Mouse (Mus musculus): ENCODE measurements around the gene Cyfip2. TPM values are rescaled to one million over a fixed set of nuclear protein-coding genes. Genes with fewer than 3 reads are reported as not detected.

Gene Cyfip2
- total RNA-seq (2017), result 120 to 188 TPM (median 136 TPM) in 3 replicates

GRCm38 (mm10) chr11:46312523-46313035 is at the start of gene Cyfip2:
Gene Cyfip2 (minus strand): TSS chr11:46312859.
- no peak for ATAC-seq (replicated peaks; ENCODE audit: insufficient number of reproducible peaks, low FRiP score, low TSS enrichment, poor library complexity, severe bottlenecking)

GRCm38 (mm10) chr11:46360991-46361665 is 48.5 kb upstream of the Cyfip2 start:
- no peak for ATAC-seq (replicated peaks; ENCODE audit: insufficient number of reproducible peaks, low FRiP score, low TSS enrichment, poor library complexity, severe bottlenecking)

GRCm38 (mm10) chr11:46358369-46358768 is 45.7 kb upstream of the Cyfip2 start:
- ATAC-seq (replicated peaks; ENCODE audit: insufficient number of reproducible peaks, low FRiP score, low TSS enrichment, poor library complexity, severe bottlenecking), result no peak

GRCm38 (mm10) chr11:46349681-46350410 is 37.2 kb upstream of the Cyfip2 start:
- no peak for ATAC-seq (replicated peaks; ENCODE audit: insufficient number of reproducible peaks, low FRiP score, low TSS enrichment, poor library complexity, severe bottlenecking)

- ATAC-seq (replicated peaks; ENCODE audit: insufficient number of reproducible peaks, low FRiP score, low TSS enrichment, poor library complexity, severe bottlenecking), result no peak
Measured at GRCm38 (mm10) chr11:46348416-46348815, 35.8 kb upstream of the Cyfip2 start.

- no peak for ATAC-seq (replicated peaks; ENCODE audit: insufficient number of reproducible peaks, low FRiP score, low TSS enrichment, poor library complexity, severe bottlenecking)
Measured at GRCm38 (mm10) chr11:46347756-46348155, 35.1 kb upstream of the Cyfip2 start.

- ATAC-seq (replicated peaks; ENCODE audit: insufficient number of reproducible peaks, low FRiP score, low TSS enrichment, poor library complexity, severe bottlenecking), result peak; percentile 74
Measured at GRCm38 (mm10) chr11:46343886-46344546, 31.4 kb upstream of the Cyfip2 start.

- ATAC-seq (replicated peaks; ENCODE audit: insufficient number of reproducible peaks, low FRiP score, low TSS enrichment, poor library complexity, severe bottlenecking), result no peak
Measured at GRCm38 (mm10) chr11:46341960-46342359, 29.3 kb upstream of the Cyfip2 start.

GRCm38 (mm10) chr11:46336020-46336419 is 23.4 kb upstream of the Cyfip2 start:
- no peak for ATAC-seq (replicated peaks; ENCODE audit: insufficient number of reproducible peaks, low FRiP score, low TSS enrichment, poor library complexity, severe bottlenecking)

- no peak for ATAC-seq (replicated peaks; ENCODE audit: insufficient number of reproducible peaks, low FRiP score, low TSS enrichment, poor library complexity, severe bottlenecking)
Measured at GRCm38 (mm10) chr11:46332217-46332616, 19.6 kb upstream of the Cyfip2 start.

- peak; percentile 80 for ATAC-seq (replicated peaks; ENCODE audit: insufficient number of reproducible peaks, low FRiP score, low TSS enrichment, poor library complexity, severe bottlenecking)
Measured at GRCm38 (mm10) chr11:46326271-46327015, 13.8 kb upstream of the Cyfip2 start.

GRCm38 (mm10) chr11:46321559-46321958 is 8.9 kb upstream of the Cyfip2 start:
- ATAC-seq (replicated peaks; ENCODE audit: insufficient number of reproducible peaks, low FRiP score, low TSS enrichment, poor library complexity, severe bottlenecking), result no peak

GRCm38 (mm10) chr11:46314534-46314933 is 1.9 kb upstream of the Cyfip2 start:
- ATAC-seq (replicated peaks; ENCODE audit: insufficient number of reproducible peaks, low FRiP score, low TSS enrichment, poor library complexity, severe bottlenecking), result peak; percentile 68

GRCm38 (mm10) chr11:46313851-46314250 is 1.2 kb upstream of the Cyfip2 start:
- peak; percentile 25 for ATAC-seq (replicated peaks; ENCODE audit: insufficient number of reproducible peaks, low FRiP score, low TSS enrichment, poor library complexity, severe bottlenecking)

GRCm38 (mm10) chr11:46311703-46312522 is 746 bp downstream of the Cyfip2 start:
- ATAC-seq (replicated peaks; ENCODE audit: insufficient number of reproducible peaks, low FRiP score, low TSS enrichment, poor library complexity, severe bottlenecking), result no peak

GRCm38 (mm10) chr11:46311181-46311702 is 1.4 kb downstream of the Cyfip2 start:
- no peak for ATAC-seq (replicated peaks; ENCODE audit: insufficient number of reproducible peaks, low FRiP score, low TSS enrichment, poor library complexity, severe bottlenecking)

GRCm38 (mm10) chr11:46310647-46311063 is 2.0 kb downstream of the Cyfip2 start:
- ATAC-seq (replicated peaks; ENCODE audit: insufficient number of reproducible peaks, low FRiP score, low TSS enrichment, poor library complexity, severe bottlenecking), result no peak
